In the genomic region with DNA sequence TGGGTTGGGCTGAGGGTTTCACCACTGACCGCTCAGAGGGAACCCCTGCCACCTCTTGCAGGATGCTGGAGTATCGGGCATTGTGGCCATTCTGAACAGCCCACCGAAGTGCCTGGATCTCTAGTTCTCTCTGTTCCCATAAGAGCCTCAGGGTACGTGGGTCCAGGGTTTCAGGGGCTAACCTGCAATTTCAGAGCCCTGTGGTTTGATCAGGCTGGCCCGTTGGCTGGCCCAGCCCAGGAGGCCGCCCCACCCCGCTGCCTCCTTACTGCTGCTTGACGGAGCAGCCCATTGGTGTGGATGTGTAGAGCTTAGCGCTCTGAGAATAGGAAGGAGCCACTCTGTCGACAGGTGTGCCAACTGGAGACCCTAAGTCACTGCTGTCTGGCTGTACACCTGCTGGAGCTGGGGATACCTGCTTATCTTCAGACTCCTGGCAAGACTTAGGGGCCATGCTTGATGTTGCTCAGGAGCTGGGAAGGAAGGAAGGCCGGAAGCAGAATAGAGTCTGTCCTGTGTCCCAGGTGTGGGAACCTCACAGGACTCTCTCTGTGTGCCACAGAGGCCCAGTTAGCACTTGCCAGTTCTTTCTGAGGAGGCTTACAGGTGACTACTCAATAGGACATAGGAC, we compare ENCODE assay signal across 10 mouse cellular contexts. TPM values are rescaled to one million over a fixed set of nuclear protein-coding genes. Genes with fewer than 3 reads are reported as not detected.
DNase-seq lines count a peak whose midpoint lies in the region; ATAC-seq lines count a peak whose summit lies in the region.
"Had no signal": no experiment of that assay in that cellular context is flagged by ENCODE, and none has a peak within 500 bp of the region (broad histone marks: within the 10 kb centered on the region; RNA-seq: fewer than 3 reads in every experiment).

Lmntd2 (minus strand) TSS at position 476 of the 631 bp plus-strand sequence.

- peak within 1 kb of the TSS; percentile 68; the same call in 1 of the 2 replicates for H3K9ac ChIP-seq in heart, embryonic 14.5 days (ENCODE audit: low read length)
- H3K9ac ChIP-seq in hindbrain, embryonic 16.5 days (ENCODE audit: low read depth, low read length) = peak within 1 kb of the TSS; percentile 65
- no peak within 1 kb of the TSS for H3K9ac ChIP-seq in midbrain, embryonic 15.5 days

- peak within 1 kb of the TSS in 1 of 2 experiments; percentile 43; a peak in 1 of 4 replicates for H3K27ac ChIP-seq in heart, embryonic 14.5 days (replicated peaks in 1 of 2; ENCODE audit: control insufficient read depth in 1 of 2, insufficient read depth in 1 of 2, low read depth in 2 of 2, low read length in 2 of 2)
- H3K27ac ChIP-seq in embryonic facial prominence, embryonic 10.5 days (replicated peaks) = peak within 1 kb of the TSS; percentile 95
- H3K27ac ChIP-seq in hindbrain, embryonic 16.5 days (ENCODE audit: low read depth, low read length) = peak within 1 kb of the TSS; percentile 15; the same call in 1 of the 2 replicates
- H3K27ac ChIP-seq in midbrain, embryonic 15.5 days = peak within 1 kb of the TSS; percentile 76

- H3K9me3 ChIP-seq in heart, embryonic 14.5 days (ENCODE audit: control insufficient read depth, low read length) = no peaks in the 10 kb centered on the region
- H3K9me3 ChIP-seq in embryonic facial prominence, embryonic 10.5 days = no peaks in the 10 kb centered on the region
- no peaks in the 10 kb centered on the region for H3K9me3 ChIP-seq in hindbrain, embryonic 16.5 days (ENCODE audit: control insufficient read depth, low read length)
- no peaks in the 10 kb centered on the region for H3K9me3 ChIP-seq in midbrain, embryonic 15.5 days

- H3K4me1 ChIP-seq in heart, embryonic 14.5 days (ENCODE audit: control insufficient read depth in 2 of 2, insufficient read depth in 2 of 2, low read length in 2 of 2) = peaks cover 9 to 17% of the 10 kb centered on the region in 2 experiments
- H3K4me1 ChIP-seq in embryonic facial prominence, embryonic 10.5 days = peaks cover 59% of the 10 kb centered on the region
- H3K4me1 ChIP-seq in hindbrain, embryonic 16.5 days (ENCODE audit: control insufficient read depth, insufficient read depth, low read depth, low read length) = peaks cover 14% of the 10 kb centered on the region
- H3K4me1 ChIP-seq in midbrain, embryonic 15.5 days = peaks cover 18% of the 10 kb centered on the region

- no peaks in the 10 kb centered on the region; the same call in 1 of the 2 replicates for H3K27me3 ChIP-seq in heart, embryonic 14.5 days (ENCODE audit: control insufficient read depth, insufficient read depth, low read length)
- H3K27me3 ChIP-seq in embryonic facial prominence, embryonic 10.5 days (replicated peaks; ENCODE audit: low read depth, poor library complexity, severe bottlenecking) = no peaks in the 10 kb centered on the region
- no peaks in the 10 kb centered on the region for H3K27me3 ChIP-seq in hindbrain, embryonic 16.5 days (replicated peaks; ENCODE audit: control insufficient read depth, insufficient read depth, low read length)
- no peaks in the 10 kb centered on the region for H3K27me3 ChIP-seq in midbrain, embryonic 15.5 days (replicated peaks)

- peak within 1 kb of the TSS; percentile 58 to 61; a peak in 2 of 4 replicates for H3K4me3 ChIP-seq in heart, embryonic 14.5 days (ENCODE audit: control insufficient read depth in 1 of 2, insufficient read depth in 1 of 2, low read depth in 1 of 2, low read length in 2 of 2)
- peak within 1 kb of the TSS; percentile 77 for H3K4me3 ChIP-seq in embryonic facial prominence, embryonic 10.5 days
- H3K4me3 ChIP-seq in hindbrain, embryonic 16.5 days (ENCODE audit: low read length) = peak within 1 kb of the TSS; percentile 60
- H3K4me3 ChIP-seq in midbrain, embryonic 15.5 days = peak within 1 kb of the TSS; percentile 85; the same call in 1 of the 2 replicates

- intact Hi-C loops in left cerebral cortex, postnatal 36 days (cut with DNase I) = no loop called here

- peak within 1 kb of the TSS; percentile 96 for H3K4me2 ChIP-seq in heart, embryonic 14.5 days (ENCODE audit: low read length)
- peak within 1 kb of the TSS; percentile 94 for H3K4me2 ChIP-seq in hindbrain, embryonic 16.5 days (ENCODE audit: low read length)
- H3K4me2 ChIP-seq in midbrain, embryonic 15.5 days = peak within 1 kb of the TSS; percentile 99

- ATAC-seq in heart, embryonic 14.5 days (ENCODE audit: insufficient number of reproducible peaks, insufficient read depth, low FRiP score, low read depth) = no peak
- no peak for ATAC-seq in hindbrain, embryonic 16.5 days
- ATAC-seq in midbrain, embryonic 15.5 days (replicated peaks) = no peak

- 92% methylated on average over 11 of the region's 11 CpGs for WGBS in heart, embryonic 14.5 days
- 92% methylated on average over 11 of the region's 11 CpGs for WGBS in embryonic facial prominence, embryonic 10.5 days
- 93% methylated on average over 11 of the region's 11 CpGs for WGBS in hindbrain, embryonic 16.5 days
- WGBS in midbrain, embryonic 15.5 days = 91% methylated on average over 11 of the region's 11 CpGs

- no peak for DNase-seq in heart, adult 18-20 months
- no peak for DNase-seq in embryonic facial prominence, embryonic 10.5 days (ENCODE audit: low spot score)
- no peak for DNase-seq in left cerebral cortex, postnatal 36 days (ENCODE audit: low spot score in 2 of 2)
- DNase-seq in layer of hippocampus, postnatal 36 days = no peak
- DNase-seq in thymus, postnatal 36 days = no peak
- DNase-seq: thymus, postnatal 25 days had no signal

- H3K36me3 ChIP-seq in heart, embryonic 14.5 days (ENCODE audit: control insufficient read depth, insufficient read depth, low read length) = 0 out of 2 replicates have a peak, but pooled peaks cover 8% of the 10 kb centered on the region
- peaks cover 19% of the 10 kb centered on the region for H3K36me3 ChIP-seq in embryonic facial prominence, embryonic 10.5 days (replicated peaks)
- no peaks in the 10 kb centered on the region for H3K36me3 ChIP-seq in hindbrain, embryonic 16.5 days (ENCODE audit: control insufficient read depth, insufficient read depth, low read length)
- no peaks in the 10 kb centered on the region for H3K36me3 ChIP-seq in midbrain, embryonic 15.5 days (replicated peaks)

RNA-seq across cellular contexts. Expression of gene Lmntd2, which starts in this region (rescaled TPM):
- 0.46 and 0.62 TPM in 2 replicates for polyA plus RNA-seq in heart, embryonic 14.5 days (2014; fragmentation: Nextera tagmentation; extraction: Ambion mirVana)
- not detected for total RNA-seq in heart, adult 18-20 months (2021)
- polyA plus RNA-seq in embryonic facial prominence, embryonic 10.5 days (2016; fragmentation: Nextera tagmentation; extraction: Ambion mirVana) = 4.9 and 5.3 TPM in 2 replicates
- polyA plus RNA-seq in hindbrain, embryonic 16.5 days (2015; fragmentation: Nextera tagmentation; extraction: Ambion mirVana) = 0.35 and 0.89 TPM in 2 replicates
- polyA plus RNA-seq in midbrain, embryonic 15.5 days (2015; fragmentation: Nextera tagmentation; extraction: Ambion mirVana) = 0.87 and 1.4 TPM in 2 replicates
- total RNA-seq in left cerebral cortex, postnatal 36 days (2021) = not detected
- not detected for total RNA-seq in layer of hippocampus, postnatal 36 days (2021)
- total RNA-seq: hematopoietic stem cell, adult 5-6 weeks had no signal
